Mouse (Mus musculus) adrenal gland (tissue): ENCODE measurements around the gene Insc.

Experiments
- intact Hi-C: fragments of 180-260 bp; cut with DNase I; formaldehyde crosslinking; loops from one replicate; pipeline ENCODE4 v1.15.1; 2025

The Insc gene

GRCm38 (mm10) chr7:114754626-114755025 is 11.1 kb downstream of the Insc start:
- intact Hi-C loops, result no loop called here

GRCm38 (mm10) chr7:114762660-114763059 is 19.2 kb downstream of the Insc start:
- intact Hi-C loops, result no loop called here

GRCm38 (mm10) chr7:114765273-114765672 is 21.8 kb downstream of the Insc start:
- intact Hi-C loops, result no loop called here

- intact Hi-C loops, result no loop called here
These were observed 23.0 kb downstream of the Insc start for GRCm38 (mm10) chr7:114766523-114766922.

GRCm38 (mm10) chr7:114768516-114768915 is 25.0 kb downstream of the Insc start:
- intact Hi-C loops, result no loop called here

- intact Hi-C loops, result no loop called here
These were observed 25.5 kb downstream of the Insc start for GRCm38 (mm10) chr7:114769041-114769440.

GRCm38 (mm10) chr7:114770586-114770985 is 27.1 kb downstream of the Insc start:
- intact Hi-C loops, result no loop called here

- intact Hi-C loops, result no loop called here
These were observed 28.3 kb downstream of the Insc start for GRCm38 (mm10) chr7:114771801-114772200.

GRCm38 (mm10) chr7:114773781-114774180 is 30.3 kb downstream of the Insc start:
- intact Hi-C loops, result no loop called here

GRCm38 (mm10) chr7:114775856-114776255 is 32.4 kb downstream of the Insc start:
- intact Hi-C loops, result no loop called here

- intact Hi-C loops, result no loop called here
These were observed 34.8 kb downstream of the Insc start for GRCm38 (mm10) chr7:114778156-114778770.

GRCm38 (mm10) chr7:114779056-114779660 is 35.7 kb downstream of the Insc start:
- intact Hi-C loops, result no loop called here

GRCm38 (mm10) chr7:114783291-114783690 is 39.8 kb downstream of the Insc start:
- intact Hi-C loops, result no loop called here

GRCm38 (mm10) chr7:114791087-114791486 is 47.6 kb downstream of the Insc start:
- intact Hi-C loops, result no loop called here

GRCm38 (mm10) chr7:114792026-114792425 is 48.5 kb downstream of the Insc start:
- intact Hi-C loops, result no loop called here

GRCm38 (mm10) chr7:114794400-114794799 is 50.9 kb downstream of the Insc start:
- intact Hi-C loops, result no loop called here

- intact Hi-C loops, result no loop called here
These were observed 59.1 kb downstream of the Insc start for GRCm38 (mm10) chr7:114802576-114802975.

GRCm38 (mm10) chr7:114805311-114805710 is 61.8 kb downstream of the Insc start:
- intact Hi-C loops, result no loop called here

GRCm38 (mm10) chr7:114807343-114807742 is 63.8 kb downstream of the Insc start:
- intact Hi-C loops, result no loop called here

- intact Hi-C loops, result no loop called here
These were observed 64.8 kb downstream of the Insc start for GRCm38 (mm10) chr7:114808341-114808740.

GRCm38 (mm10) chr7:114817291-114817806 is 73.9 kb downstream of the Insc start:
- intact Hi-C loops, result loop anchor here (2.0 to 5.0 kb wide), 4 partner anchors 85 to 320 kb away; no protein-coding TSS in a partner anchor

GRCm38 (mm10) chr7:114817879-114818278 is 74.4 kb downstream of the Insc start:
- intact Hi-C loops, result loop anchor here (2.0 to 5.0 kb wide), 4 partner anchors 85 to 321 kb away; no protein-coding TSS in a partner anchor

GRCm38 (mm10) chr7:114818351-114818750 is 74.9 kb downstream of the Insc start:
- intact Hi-C loops, result loop anchor here (5.0 kb wide), 2 partner anchors 126 to 321 kb away; no protein-coding TSS in a partner anchor
